Mouse (Mus musculus): ENCODE data around the gene Cog4.

GRCm38 (mm10) chr8:110797086-110797485, 49.3 kb upstream of the Cog4 start:
- TF ChIP-seq TBP (conservative IDR thresholded peaks at IDR 0.05; ENCODE audit: low read depth, low read length) (no peak), JUND (conservative IDR thresholded peaks at IDR 0.05; ENCODE audit: low read depth, low read length) (no peak), ZNF384 (IDR thresholded peaks at IDR 0.05; ENCODE audit: low read depth, low read length) (no peak), POLR2A (IDR thresholded peaks at IDR 0.05; ENCODE audit: low read depth, low read length) (no peak), CTCF (conservative IDR thresholded peaks at IDR 0.05 in 1 of 2, IDR thresholded peaks at IDR 0.05 in 1 of 2; ENCODE audit: low read depth in 2 of 2, low read length in 2 of 2) (no peak)
